In genomic region chr7:114991255-114991654, GRCm38 (mm10) we compare ENCODE assay signal across 11 mouse cellular contexts.
DNase-seq lines count a peak whose midpoint lies in the region; ATAC-seq lines count a peak whose summit lies in the region.
"Had no signal": no experiment of that assay in that cellular context is flagged by ENCODE, and none has a peak within 500 bp of the region (broad histone marks: within the 10 kb centered on the region; RNA-seq: fewer than 3 reads in every experiment).

No protein-coding gene starts in this region.

- no peak overlapping the region for H3K9ac ChIP-seq in hindbrain, embryonic 16.5 days (ENCODE audit: low read depth, low read length)
- H3K9ac ChIP-seq in hindbrain, embryonic 12.5 days = no peak overlapping the region
- H3K9ac ChIP-seq in heart, embryonic 14.5 days (ENCODE audit: low read length) = no peak overlapping the region
- no peak overlapping the region for H3K9ac ChIP-seq in kidney, embryonic 15.5 days
- H3K9ac ChIP-seq: embryonic facial prominence, embryonic 13.5 days; limb, embryonic 15.5 days; neural tube, embryonic 13.5 days had no signal

- no peaks in the 10 kb centered on the region for H3K36me3 ChIP-seq in hindbrain, embryonic 16.5 days (ENCODE audit: control insufficient read depth, insufficient read depth, low read length)
- no peaks in the 10 kb centered on the region for H3K36me3 ChIP-seq in hindbrain, embryonic 12.5 days
- no peaks in the 10 kb centered on the region for H3K36me3 ChIP-seq in heart, embryonic 14.5 days (ENCODE audit: control insufficient read depth, insufficient read depth, low read length)
- no peaks in the 10 kb centered on the region for H3K36me3 ChIP-seq in kidney, embryonic 15.5 days
- H3K36me3 ChIP-seq: embryonic facial prominence, embryonic 13.5 days; limb, embryonic 15.5 days; neural tube, embryonic 13.5 days had no signal

- H3K27me3 ChIP-seq in hindbrain, embryonic 16.5 days (replicated peaks; ENCODE audit: control insufficient read depth, insufficient read depth, low read length) = no peaks in the 10 kb centered on the region
- H3K27me3 ChIP-seq in hindbrain, embryonic 12.5 days = no peaks in the 10 kb centered on the region
- H3K27me3 ChIP-seq in heart, embryonic 14.5 days (ENCODE audit: control insufficient read depth, insufficient read depth, low read length) = no peaks in the 10 kb centered on the region
- no peaks in the 10 kb centered on the region for H3K27me3 ChIP-seq in kidney, embryonic 15.5 days
- H3K27me3 ChIP-seq: embryonic facial prominence, embryonic 13.5 days; limb, embryonic 15.5 days; neural tube, embryonic 13.5 days had no signal

- WGBS in hindbrain, embryonic 16.5 days = 57% methylated on average over 5 of the region's 5 CpGs
- 53% methylated on average over 5 of the region's 5 CpGs for WGBS in hindbrain, embryonic 12.5 days
- 25% methylated on average over 5 of the region's 5 CpGs for WGBS in heart, embryonic 14.5 days
- 56% methylated on average over 5 of the region's 5 CpGs for whole genome bisulfite sequencing in kidney, embryonic 15.5 days

- no peaks in the 10 kb centered on the region for H3K9me3 ChIP-seq in hindbrain, embryonic 16.5 days (ENCODE audit: control insufficient read depth, low read length)
- H3K9me3 ChIP-seq in hindbrain, embryonic 12.5 days (replicated peaks) = no peaks in the 10 kb centered on the region
- no peaks in the 10 kb centered on the region for H3K9me3 ChIP-seq in heart, embryonic 14.5 days (ENCODE audit: control insufficient read depth, low read length)
- H3K9me3 ChIP-seq in kidney, embryonic 15.5 days (replicated peaks) = no peaks in the 10 kb centered on the region
- H3K9me3 ChIP-seq: embryonic facial prominence, embryonic 13.5 days; limb, embryonic 15.5 days; neural tube, embryonic 13.5 days had no signal

- no peak overlapping the region for H3K4me3 ChIP-seq in hindbrain, embryonic 16.5 days (ENCODE audit: low read length)
- no peak overlapping the region for H3K4me3 ChIP-seq in hindbrain, embryonic 12.5 days
- no peak overlapping the region for H3K4me3 ChIP-seq in heart, embryonic 14.5 days (ENCODE audit: control insufficient read depth in 1 of 2, insufficient read depth in 1 of 2, low read depth in 1 of 2, low read length in 2 of 2)
- H3K4me3 ChIP-seq in kidney, embryonic 15.5 days (replicated peaks) = no peak overlapping the region
- H3K4me3 ChIP-seq: embryonic facial prominence, embryonic 13.5 days; limb, embryonic 15.5 days; neural tube, embryonic 13.5 days had no signal

- ATAC-seq in hindbrain, embryonic 16.5 days = peak; percentile 34; the same call in 1 of the 2 replicates
- no peak for ATAC-seq in hindbrain, embryonic 12.5 days (ENCODE audit: low FRiP score)
- peak; percentile 71; the same call in 1 of the 2 replicates for ATAC-seq in heart, embryonic 14.5 days (ENCODE audit: insufficient number of reproducible peaks, insufficient read depth, low FRiP score, low read depth)
- no peak for ATAC-seq in kidney, embryonic 15.5 days (replicated peaks; ENCODE audit: low FRiP score)
- ATAC-seq: intestine, embryonic 16.5 days had no signal

- H3K27ac ChIP-seq in hindbrain, embryonic 16.5 days (ENCODE audit: low read depth, low read length) = no peak overlapping the region
- H3K27ac ChIP-seq in hindbrain, embryonic 12.5 days = no peak overlapping the region
- peak overlapping the region; percentile 17 to 23; a peak in 3 of 4 replicates for H3K27ac ChIP-seq in heart, embryonic 14.5 days (replicated peaks in 1 of 2; ENCODE audit: control insufficient read depth in 1 of 2, insufficient read depth in 1 of 2, low read depth in 2 of 2, low read length in 2 of 2)
- H3K27ac ChIP-seq in kidney, embryonic 15.5 days = no peak overlapping the region
- H3K27ac ChIP-seq: embryonic facial prominence, embryonic 13.5 days; limb, embryonic 15.5 days; neural tube, embryonic 13.5 days had no signal

- peak; percentile 26 for DNase-seq in urinary bladder, postnatal 14 days (ENCODE audit: low spot score)
- no peak for DNase-seq in urinary bladder, adult 18-20 months (ENCODE audit: low spot score in 2 of 2)
- DNase-seq in thymus, adult 18-20 months = no peak

- H3K4me1 ChIP-seq in hindbrain, embryonic 16.5 days (ENCODE audit: control insufficient read depth, insufficient read depth, low read depth, low read length) = no peaks in the 10 kb centered on the region
- H3K4me1 ChIP-seq in hindbrain, embryonic 12.5 days = 0 out of 2 replicates have a peak, but pooled peaks cover 2% of the 10 kb centered on the region
- H3K4me1 ChIP-seq in heart, embryonic 14.5 days (ENCODE audit: control insufficient read depth in 2 of 2, insufficient read depth in 2 of 2, low read length in 2 of 2) = peaks cover 2 to 4% of the 10 kb centered on the region in 2 experiments; a peak in 2 of 4 replicates
- no peaks in the 10 kb centered on the region for H3K4me1 ChIP-seq in kidney, embryonic 15.5 days
- H3K4me1 ChIP-seq: limb, embryonic 15.5 days; neural tube, embryonic 13.5 days had no signal

- H3K4me2 ChIP-seq in hindbrain, embryonic 16.5 days (ENCODE audit: low read length) = no peak overlapping the region
- H3K4me2 ChIP-seq in hindbrain, embryonic 12.5 days (replicated peaks) = no peak overlapping the region
- no peak overlapping the region for H3K4me2 ChIP-seq in heart, embryonic 14.5 days (ENCODE audit: low read length)
- H3K4me2 ChIP-seq in kidney, embryonic 15.5 days = no peak overlapping the region
- H3K4me2 ChIP-seq: embryonic facial prominence, embryonic 13.5 days; limb, embryonic 15.5 days; neural tube, embryonic 13.5 days had no signal

Comparison
In these comparisons a context has a peak if more than half of its experiments do, and no peak if none do; other contexts are left out.
1. ATAC-seq: peak in hindbrain, embryonic 16.5 days (single experiment) and heart, embryonic 14.5 days (single experiment); none in hindbrain, embryonic 12.5 days (single experiment) and kidney, embryonic 15.5 days (single experiment).
2. H3K27ac ChIP-seq: peak in heart, embryonic 14.5 days (2 of 2); none in hindbrain, embryonic 16.5 days (single experiment), hindbrain, embryonic 12.5 days (single experiment) and kidney, embryonic 15.5 days (single experiment).